Mouse (Mus musculus) kidney, embryonic 15.5 days (tissue): ENCODE results near the gene Spint2. TPM values are rescaled to one million over a fixed set of nuclear protein-coding genes. Genes with fewer than 3 reads are reported as not detected.
A peak's percentile ranks its signal among the peaks of the same experiment; 100 is the strongest.

Experiments used
- ATAC-seq: fragments of 200-750 bp; cut with Nextera tagmentation; replicated peaks from 2 replicates; pipeline ENCODE4 v1.8.0; 2017; ENCODE audit warnings: moderate TSS enrichment; ENCODE audit not compliant: low FRiP score
- H3K27ac ChIP-seq: fragments of 300-500 bp; sonication (generic); 2 replicates; pipeline ENCODE4 v1.5.1; 2015; ENCODE audit warnings: mild to moderate bottlenecking, inconsistent platforms
- H3K27me3 ChIP-seq: fragments of 300-500 bp; sonication (generic); 2 replicates; pipeline ENCODE4 v1.6.1; 2015; ENCODE audit warnings: inconsistent platforms
- H3K36me3 ChIP-seq: fragments of 300-500 bp; sonication (generic); 2 replicates; pipeline ENCODE4 v1.6.1; 2015; ENCODE audit warnings: inconsistent platforms
- H3K4me1 ChIP-seq: fragments of 300-500 bp; sonication (generic); 2 replicates; pipeline ENCODE4 v1.6.1; 2015; ENCODE audit warnings: inconsistent platforms
- H3K4me2 ChIP-seq: fragments of 300-500 bp; sonication (generic); 2 replicates; pipeline ENCODE4 v1.6.1; 2015; ENCODE audit warnings: moderate library complexity, mild to moderate bottlenecking, inconsistent platforms
- H3K4me3 ChIP-seq: fragments of 300-500 bp; sonication (generic); replicated peaks from 2 replicates; pipeline ENCODE4 v1.5.1; 2015; ENCODE audit warnings: mild to moderate bottlenecking, inconsistent platforms
- H3K9ac ChIP-seq: fragments of 300-500 bp; sonication (generic); 2 replicates; pipeline ENCODE4 v1.6.1; 2015; ENCODE audit warnings: mild to moderate bottlenecking, inconsistent platforms
- H3K9me3 ChIP-seq: fragments of 300-500 bp; sonication (generic); replicated peaks from 2 replicates; pipeline ENCODE4 v1.6.1; 2016; ENCODE audit warnings: inconsistent platforms
- WGBS: fragments of 180-500 bp; shearing (Covaris S2); methylation state at CpG from one replicate; pipeline ENCODE4 v1.1.7; 2015; ENCODE audit warnings: mixed read lengths; 5-methylcytosine and 5-hydroxymethylcytosine counted together
- polyA plus RNA-seq: library from polyadenylated mRNA; unstranded; fragments of >200 nt; fragmentation: Nextera tagmentation; extraction: Ambion mirVana; gene quantifications from 2 replicates; pipeline ENCODE4 v1.2.1, GENCODE M21; 2015

Gene Spint2
- polyA plus RNA-seq, 1 experiment from 2014 or later, result 236 TPM

GRCm38 (mm10) chr7:29266931-29267330 lies 14.8 kb downstream of the Spint2 start:
- Histone ChIP-seq H3K4me1 (peaks cover 60% of the 10 kb centered on the region), H3K4me2 (no peak overlapping the region), H3K4me3 (no peak overlapping the region), H3K27me3 (no peaks in the 10 kb centered on the region), H3K9ac (no peak overlapping the region), H3K27ac (peak overlapping the region; percentile 62; the same call in 1 of the 2 replicates), H3K36me3 (no peaks in the 10 kb centered on the region), H3K9me3 (no peaks in the 10 kb centered on the region)
- 0 out of 2 replicates have a peak, but pooled peaks have one; percentile 37 for ATAC-seq
- 34% methylated on average over 4 of the region's 4 CpGs for whole genome bisulfite sequencing

GRCm38 (mm10) chr7:29265636-29266035 lies 16.1 kb downstream of the Spint2 start:
- Histone ChIP-seq H3K36me3 (no peaks in the 10 kb centered on the region), H3K27me3 (no peaks in the 10 kb centered on the region), H3K9ac (no peak overlapping the region), H3K9me3 (no peaks in the 10 kb centered on the region), H3K4me1 (peaks cover 49% of the 10 kb centered on the region), H3K4me2 (no peak overlapping the region), H3K4me3 (no peak overlapping the region), H3K27ac (peak overlapping the region; percentile 11; the same call in 1 of the 2 replicates)
- ATAC-seq, result 0 out of 2 replicates have a peak, but pooled peaks have one; percentile 20
- WGBS, result 52% methylated on average over 7 of the region's 7 CpGs

DNA sequence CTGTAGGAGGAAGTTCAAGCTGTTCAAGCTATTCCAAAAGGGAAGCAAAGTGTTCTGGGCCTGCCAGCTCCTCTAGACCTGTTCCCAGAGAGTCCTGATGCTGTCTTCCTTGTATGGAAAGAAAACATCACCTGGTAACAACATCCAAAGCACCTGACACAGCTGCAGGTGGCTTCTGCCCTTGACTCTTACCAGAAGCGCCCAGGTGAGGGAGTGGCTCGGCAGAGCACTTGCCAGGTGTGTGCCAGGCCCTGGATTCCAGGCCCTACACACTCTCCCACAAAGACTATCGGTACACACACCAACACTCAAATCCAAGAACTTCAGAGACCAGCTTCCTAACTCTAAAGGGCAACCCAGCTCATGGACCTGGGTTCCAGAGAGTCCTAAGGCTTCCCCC lies 17.9 kb downstream of the Spint2 start:
- whole genome bisulfite sequencing, result 91% methylated on average over 3 of the region's 3 CpGs
- Histone ChIP-seq H3K9ac (no peak overlapping the region), H3K9me3 (no peaks in the 10 kb centered on the region), H3K27ac (no peak overlapping the region), H3K4me1 (peaks cover 46% of the 10 kb centered on the region), H3K4me3 (no peak overlapping the region), H3K36me3 (peaks cover 5% of the 10 kb centered on the region; the same call in 1 of the 2 replicates), H3K27me3 (no peaks in the 10 kb centered on the region), H3K4me2 (no peak overlapping the region)
- no peak for ATAC-seq

DNA sequence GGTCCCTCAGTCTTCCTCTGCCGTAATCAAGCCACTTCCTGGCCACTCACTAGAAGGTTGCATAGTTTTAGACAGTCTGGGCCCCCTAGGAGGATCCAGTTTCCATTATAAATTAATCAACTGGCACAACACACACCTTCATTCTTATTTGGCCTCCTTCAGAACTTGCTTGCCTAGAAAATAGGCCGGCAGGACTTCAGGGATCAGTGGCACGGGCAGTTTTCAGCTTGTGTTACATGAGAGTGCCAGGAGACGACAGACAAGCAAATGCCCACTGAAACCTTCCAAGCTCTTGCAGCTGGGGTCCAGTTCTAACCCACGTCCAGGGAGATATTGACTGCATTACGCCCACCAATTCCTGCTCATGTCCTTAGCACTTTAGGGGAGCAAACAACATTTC lies 19.6 kb downstream of the Spint2 start:
- Histone ChIP-seq H3K27ac (no peak overlapping the region), H3K4me2 (no peak overlapping the region), H3K36me3 (peaks cover 13% of the 10 kb centered on the region; the same call in 1 of the 2 replicates), H3K4me1 (peaks cover 42% of the 10 kb centered on the region), H3K4me3 (no peak overlapping the region), H3K9me3 (no peaks in the 10 kb centered on the region), H3K27me3 (no peaks in the 10 kb centered on the region), H3K9ac (no peak overlapping the region)
- WGBS, result 43% methylated on average over 6 of the region's 6 CpGs
- no peak for ATAC-seq

DNA sequence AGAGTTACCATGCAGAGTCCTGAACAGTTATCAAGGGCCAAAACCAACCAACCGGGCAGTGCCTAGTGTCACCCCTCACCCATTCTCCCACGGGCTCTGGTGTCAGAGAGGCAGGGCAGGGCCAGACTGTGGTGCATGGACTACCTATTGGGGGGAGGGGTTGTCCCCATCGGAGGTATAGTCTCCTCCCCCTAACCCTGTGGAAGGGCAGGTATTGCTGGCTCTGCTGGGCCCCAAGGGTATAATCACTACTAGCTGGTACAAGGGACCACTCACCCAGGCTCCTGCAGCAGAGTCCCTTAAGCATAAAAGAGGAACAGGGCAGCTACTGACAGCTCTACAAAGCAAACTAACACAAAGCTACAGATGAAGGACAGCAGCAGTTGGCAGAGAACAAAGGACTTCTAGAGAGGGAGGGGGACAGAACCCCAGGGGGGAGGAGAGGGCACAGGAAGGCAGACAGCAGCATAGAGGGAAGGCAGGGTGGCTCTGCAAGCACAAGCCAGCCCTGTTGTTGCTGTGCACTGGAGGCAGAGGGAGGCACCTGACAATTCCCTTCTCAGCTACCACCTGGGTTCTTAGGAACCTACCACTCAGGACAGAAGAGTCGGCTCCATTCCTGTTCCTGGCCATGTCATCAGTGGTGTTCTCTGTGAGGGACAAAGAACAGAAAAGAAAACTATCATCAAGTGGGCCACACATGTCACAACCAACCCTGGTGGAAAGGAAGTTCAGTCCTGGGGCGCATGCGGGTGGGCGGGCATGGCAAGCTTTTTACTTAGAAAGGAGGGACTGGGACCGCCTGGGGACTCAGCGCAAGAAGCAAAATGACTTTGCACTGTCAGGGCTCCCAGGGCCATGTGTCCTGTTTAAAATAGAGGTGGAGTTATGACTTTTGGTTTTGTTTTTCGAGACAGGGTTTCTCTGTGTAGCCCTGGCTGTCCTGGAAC lies 21.7 kb downstream of the Spint2 start:
- H3K36me3 ChIP-seq, result peaks cover 26% of the 10 kb centered on the region
- WGBS, result 74% methylated on average over 10 of the region's 10 CpGs
- no peaks in the 10 kb centered on the region for H3K27me3 ChIP-seq
- no peak overlapping the region for H3K4me2 ChIP-seq
- no peak overlapping the region for H3K27ac ChIP-seq
- peaks cover 27% of the 10 kb centered on the region for H3K4me1 ChIP-seq
- no peak for ATAC-seq
- no peak overlapping the region for H3K9ac ChIP-seq
- no peak overlapping the region for H3K4me3 ChIP-seq
- H3K9me3 ChIP-seq, result no peaks in the 10 kb centered on the region

- 80% methylated on average over 1 of the region's 1 CpGs for WGBS
- Histone ChIP-seq H3K27me3 (no peaks in the 10 kb centered on the region), H3K9me3 (no peaks in the 10 kb centered on the region), H3K4me2 (no peak overlapping the region), H3K27ac (no peak overlapping the region), H3K9ac (no peak overlapping the region), H3K4me1 (peaks cover 29% of the 10 kb centered on the region), H3K36me3 (peaks cover 27% of the 10 kb centered on the region), H3K4me3 (no peak overlapping the region)
- ATAC-seq, result no peak
Observed at GRCm38 (mm10) chr7:29257368-29257767, 24.3 kb downstream of the Spint2 start.

DNA sequence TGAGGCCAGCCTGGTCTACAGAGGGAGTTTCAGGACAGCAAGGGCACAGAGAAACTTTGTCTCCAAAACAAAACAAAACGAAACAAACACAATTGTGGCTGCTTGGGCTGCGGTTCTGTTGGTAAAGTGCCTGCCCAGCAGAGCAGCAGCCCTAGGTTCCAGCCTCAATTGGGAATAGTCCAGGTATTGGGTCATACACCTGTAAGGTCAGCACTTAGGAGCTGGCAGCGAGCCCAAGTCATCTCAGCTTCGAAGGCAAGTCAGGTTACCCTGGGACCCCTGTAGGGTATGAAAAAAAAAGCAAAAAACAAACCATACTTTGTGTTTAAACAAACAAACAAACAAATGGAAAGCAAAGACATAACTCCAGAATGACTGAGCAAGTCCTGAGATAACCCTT lies 25.8 kb downstream of the Spint2 start:
- H3K9ac ChIP-seq, result no peak overlapping the region
- no peaks in the 10 kb centered on the region for H3K9me3 ChIP-seq
- peaks cover 22% of the 10 kb centered on the region for H3K4me1 ChIP-seq
- 79% methylated on average over 4 of the region's 4 CpGs for WGBS
- H3K27me3 ChIP-seq, result no peaks in the 10 kb centered on the region
- no peak overlapping the region for H3K4me3 ChIP-seq
- H3K4me2 ChIP-seq, result no peak overlapping the region
- H3K27ac ChIP-seq, result no peak overlapping the region
- ATAC-seq, result no peak
- peaks cover 27% of the 10 kb centered on the region for H3K36me3 ChIP-seq

GRCm38 (mm10) chr7:29253842-29254241 lies 27.9 kb downstream of the Spint2 start:
- H3K4me1 ChIP-seq, result peaks cover 26% of the 10 kb centered on the region
- WGBS, result 20% methylated on average over 5 of the region's 5 CpGs
- 0 out of 2 replicates have a peak, but pooled peaks have one; percentile 50 for ATAC-seq
- H3K36me3 ChIP-seq, result peaks cover 22% of the 10 kb centered on the region
- H3K9ac ChIP-seq, result no peak overlapping the region
- H3K9me3 ChIP-seq, result no peaks in the 10 kb centered on the region
- no peak overlapping the region for H3K4me3 ChIP-seq
- peaks cover 8% of the 10 kb centered on the region; the same call in 1 of the 2 replicates for H3K27me3 ChIP-seq
- 0 out of 2 replicates have a peak overlapping the region, but pooled peaks have one; percentile 23 for H3K27ac ChIP-seq
- no peak overlapping the region for H3K4me2 ChIP-seq

GRCm38 (mm10) chr7:29251166-29251565 lies 30.5 kb downstream of the Spint2 start:
- Histone ChIP-seq H3K9me3 (no peaks in the 10 kb centered on the region), H3K36me3 (peaks cover 19% of the 10 kb centered on the region; the same call in 1 of the 2 replicates), H3K4me1 (peaks cover 42% of the 10 kb centered on the region), H3K4me3 (no peak overlapping the region), H3K4me2 (no peak overlapping the region), H3K27me3 (peaks cover 8% of the 10 kb centered on the region; the same call in 1 of the 2 replicates), H3K27ac (no peak overlapping the region), H3K9ac (no peak overlapping the region)
- no peak for ATAC-seq
- 78% methylated on average over 3 of the region's 3 CpGs for WGBS

DNA sequence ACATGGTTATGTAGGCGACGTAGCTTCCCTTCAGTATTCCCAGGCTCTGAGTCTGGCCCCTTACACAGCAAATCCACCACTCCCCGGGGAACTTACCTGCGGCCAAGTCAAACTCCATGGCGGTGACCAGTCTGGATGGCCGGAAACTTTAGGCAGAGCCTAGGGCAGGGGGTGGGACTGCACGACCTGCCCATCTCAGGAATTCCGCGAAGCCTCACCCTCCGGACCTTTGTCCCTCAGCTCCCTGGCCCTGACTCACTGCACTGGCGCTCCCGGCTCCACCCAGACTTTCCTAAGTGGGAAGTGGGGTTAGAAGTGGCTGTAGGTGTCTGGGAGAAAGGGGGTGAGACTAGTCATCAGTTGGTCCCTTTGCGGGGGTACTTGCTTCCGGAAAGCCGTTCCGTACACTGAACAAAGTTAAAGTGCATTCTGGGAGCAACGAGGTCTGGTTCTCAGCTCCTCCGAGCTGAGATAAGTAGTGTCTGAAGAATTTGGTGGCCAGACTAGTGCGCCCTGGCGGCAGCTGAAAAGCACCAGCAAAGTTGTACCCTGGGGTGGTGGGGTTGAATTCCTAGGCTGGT lies 33.4 kb downstream of the Spint2 start, which contains the start of gene 2200002D01Rik:
Gene 2200002D01Rik, minus strand, starts transcription at position 206 of the 581 bp plus-strand sequence.
- WGBS, result 11% methylated on average over 20 of the region's 20 CpGs
- Histone ChIP-seq H3K9ac (peak within 1 kb of the TSS; percentile 35; the same call in 1 of the 2 replicates), H3K4me2 (peak within 1 kb of the TSS; percentile 67), H3K36me3 (peaks cover 34% of the 10 kb centered on the region), H3K27ac (peak within 1 kb of the TSS; percentile 66), H3K9me3 (no peaks in the 10 kb centered on the region), H3K27me3 (peaks cover 8% of the 10 kb centered on the region; the same call in 1 of the 2 replicates), H3K4me3 (peak within 1 kb of the TSS; percentile 35), H3K4me1 (peaks cover 34% of the 10 kb centered on the region)
- peak; percentile 63; the same call in 1 of the 2 replicates for ATAC-seq

DNA sequence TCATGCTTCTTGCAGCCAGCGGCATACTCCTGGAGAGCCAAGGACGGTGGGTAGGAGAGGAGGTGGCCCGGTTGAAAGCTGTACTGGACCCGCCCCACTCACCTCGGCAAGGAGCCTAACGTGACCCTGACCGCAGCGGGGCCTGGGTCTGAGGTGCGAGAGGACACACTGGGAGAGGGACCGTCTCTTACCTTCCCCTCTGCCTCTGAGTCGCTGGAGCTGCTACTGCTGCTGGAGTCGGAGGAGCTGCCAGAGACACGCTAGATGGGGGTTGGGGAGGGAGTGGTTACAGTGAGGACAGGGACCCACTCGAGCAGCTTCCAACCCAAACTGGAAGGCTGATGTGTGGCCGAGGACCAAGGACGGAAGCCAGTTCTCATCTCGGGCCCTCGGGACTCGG lies 34.0 kb downstream of the Spint2 start:
- Histone ChIP-seq H3K4me2 (peak overlapping the region; percentile 67), H3K9me3 (no peaks in the 10 kb centered on the region), H3K4me3 (peak overlapping the region; percentile 35), H3K36me3 (peaks cover 34% of the 10 kb centered on the region), H3K27me3 (peaks cover 8% of the 10 kb centered on the region; the same call in 1 of the 2 replicates), H3K27ac (0 out of 2 replicates have a peak overlapping the region, but pooled peaks have one; percentile 66), H3K9ac (peak overlapping the region; percentile 35; the same call in 1 of the 2 replicates), H3K4me1 (peaks cover 30% of the 10 kb centered on the region)
- WGBS, result 16% methylated on average over 19 of the region's 19 CpGs
- ATAC-seq, result 0 out of 2 replicates have a peak, but pooled peaks have one; percentile 7
